Mouse (Mus musculus) liver (tissue): ENCODE data around the gene Celsr2.

Experiments
- DNase-seq: peaks from one replicate; pipeline ENCODE4 v3.0.0-alpha.2; 2020; ENCODE audit warnings: mixed read lengths

The Celsr2 gene

GRCm38 (mm10) chr3:108372691-108373090 lies 42.7 kb downstream of the Celsr2 start:
- DNase-seq = no peak

- no peak for DNase-seq
Observed at GRCm38 (mm10) chr3:108372274-108372673, 43.1 kb downstream of the Celsr2 start.

GRCm38 (mm10) chr3:108368721-108369120 lies 46.6 kb downstream of the Celsr2 start:
- no peak for DNase-seq

GRCm38 (mm10) chr3:108367828-108368227 lies 47.5 kb downstream of the Celsr2 start:
- DNase-seq = no peak

- no peak for DNase-seq
Observed at GRCm38 (mm10) chr3:108367173-108367572, 48.2 kb downstream of the Celsr2 start.

GRCm38 (mm10) chr3:108364270-108364995 lies 50.9 kb downstream of the Celsr2 start, which contains the start of gene Mybphl:
Gene Mybphl (plus strand): TSS chr3:108364911.
- DNase-seq = no peak

GRCm38 (mm10) chr3:108363626-108364025 lies 51.7 kb downstream of the Celsr2 start:
- DNase-seq = no peak

GRCm38 (mm10) chr3:108360894-108361293 lies 54.5 kb downstream of the Celsr2 start:
- DNase-seq = no peak

GRCm38 (mm10) chr3:108358445-108358844 lies 56.9 kb downstream of the Celsr2 start:
- DNase-seq = no peak

- no peak for DNase-seq
Observed at GRCm38 (mm10) chr3:108357051-108357450, 58.3 kb downstream of the Celsr2 start.

GRCm38 (mm10) chr3:108355245-108355644 lies 60.1 kb downstream of the Celsr2 start:
- DNase-seq = no peak

GRCm38 (mm10) chr3:108348376-108348775 lies 67.0 kb downstream of the Celsr2 start:
- DNase-seq = no peak

- no peak for DNase-seq
Observed at GRCm38 (mm10) chr3:108345855-108346254, 69.5 kb downstream of the Celsr2 start.

- DNase-seq = no peak
Observed at GRCm38 (mm10) chr3:108342185-108342584, 73.2 kb downstream of the Celsr2 start.

GRCm38 (mm10) chr3:108341040-108341439 lies 74.3 kb downstream of the Celsr2 start:
- no peak for DNase-seq
